Mouse (Mus musculus) embryonic facial prominence, embryonic 12.5 days (tissue): ENCODE results near the gene Tmigd3. TPM values are rescaled to one million over a fixed set of nuclear protein-coding genes. Genes with fewer than 3 reads are reported as not detected.

Source experiments
- ATAC-seq: fragments of 200-750 bp; cut with Nextera tagmentation; 2 replicates; pipeline ENCODE4 v1.8.0; 2017; ENCODE audit not compliant: insufficient number of reproducible peaks, insufficient read depth, low FRiP score, low TSS enrichment
- H3K27ac ChIP-seq: fragments of 300-500 bp; sonication (generic); 2 replicates; pipeline ENCODE4 v1.5.1; 2016; ENCODE audit warnings: mild to moderate bottlenecking
- H3K27me3 ChIP-seq: fragments of 300-500 bp; sonication (generic); 2 replicates; pipeline ENCODE4 v1.6.1; 2016; ENCODE audit warnings: mild to moderate bottlenecking, moderate library complexity
- H3K36me3 ChIP-seq: fragments of 300-500 bp; sonication (generic); 2 replicates; pipeline ENCODE4 v1.6.1; 2016; ENCODE audit warnings: mild to moderate bottlenecking
- H3K4me1 ChIP-seq: fragments of 300-500 bp; sonication (generic); 2 replicates; pipeline ENCODE4 v1.6.1; 2016
- H3K4me2 ChIP-seq: fragments of 300-500 bp; sonication (generic); replicated peaks from 2 replicates; pipeline ENCODE4 v1.6.1; 2016; ENCODE audit warnings: mild to moderate bottlenecking, moderate library complexity
- H3K4me3 ChIP-seq: fragments of 300-500 bp; sonication (generic); 2 replicates; pipeline ENCODE4 v1.5.1; 2016; ENCODE audit warnings: mild to moderate bottlenecking
- H3K9ac ChIP-seq: fragments of 300-500 bp; sonication (generic); 2 replicates; pipeline ENCODE4 v1.6.1; 2016; ENCODE audit warnings: mild to moderate bottlenecking, moderate library complexity
- H3K9me3 ChIP-seq: fragments of 300-500 bp; sonication (generic); 2 replicates; pipeline ENCODE4 v1.6.1; 2016; ENCODE audit warnings: mild to moderate bottlenecking, moderate library complexity
- WGBS: fragments of 180-500 bp; shearing (Covaris S2); methylation state at CpG from one replicate; pipeline ENCODE4 v1.1.7; 2016; 5-methylcytosine and 5-hydroxymethylcytosine counted together
- polyA plus RNA-seq: library from polyadenylated mRNA; unstranded; fragments of >200 nt; fragmentation: Nextera tagmentation; extraction: Ambion mirVana; gene quantifications from 2 replicates; pipeline ENCODE4 v1.2.1, GENCODE M21; 2016

Tmigd3 gene
- polyA plus RNA-seq, 1 experiment from 2014 or later, result not detected

DNA sequence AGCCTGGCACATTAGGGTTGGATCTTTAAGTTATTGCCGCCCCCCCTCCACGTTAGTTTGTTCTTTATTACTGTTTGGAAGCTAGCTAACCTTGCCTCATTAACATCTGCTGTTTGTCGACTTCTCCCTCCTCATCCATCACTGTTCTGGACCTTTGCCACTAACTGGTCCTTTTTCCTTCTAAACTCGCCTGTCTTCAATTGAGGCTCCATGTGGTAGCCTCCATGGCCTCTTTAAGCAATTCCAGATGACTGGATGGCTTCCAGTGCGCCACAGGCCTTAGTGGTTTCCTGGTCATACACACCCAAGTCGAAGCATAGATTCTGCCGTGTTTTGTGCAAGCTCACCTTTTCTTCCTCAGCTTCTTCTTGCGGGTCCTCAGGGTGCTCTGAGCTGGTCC lies 16.9 kb upstream of the Tmigd3 start:
- Histone ChIP-seq H3K9ac (no peak overlapping the region), H3K36me3 (no peaks in the 10 kb centered on the region), H3K9me3 (no peaks in the 10 kb centered on the region), H3K27me3 (no peaks in the 10 kb centered on the region), H3K4me1 (peaks cover 8% of the 10 kb centered on the region; the same call in 1 of the 2 replicates), H3K27ac (no peak overlapping the region), H3K4me2 (no peak overlapping the region), H3K4me3 (no peak overlapping the region)
- 35% methylated on average over 8 of the region's 8 CpGs for WGBS
- peak; percentile 60; the same call in 1 of the 2 replicates for ATAC-seq

DNA sequence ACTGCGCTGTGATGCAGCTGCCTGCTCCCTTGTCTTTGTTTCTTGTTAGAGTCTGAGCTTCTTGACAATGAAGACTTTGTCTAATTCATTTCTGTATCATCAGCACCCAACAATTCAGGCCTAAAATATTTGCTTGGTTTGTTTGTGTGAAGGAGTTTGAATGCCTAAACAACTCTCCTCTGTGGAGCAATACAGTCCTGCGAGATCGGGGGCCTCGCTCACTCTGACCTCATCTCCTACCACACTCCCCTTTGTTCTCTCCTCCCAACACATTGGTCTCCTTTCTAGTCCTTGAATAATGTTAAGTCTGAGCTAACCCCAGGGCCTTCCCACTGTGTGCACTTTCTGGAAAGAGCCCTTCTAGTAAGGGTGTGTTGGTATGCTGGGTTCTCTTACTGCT lies 15.9 kb upstream of the Tmigd3 start:
- H3K27ac ChIP-seq, result no peak overlapping the region
- WGBS, result 73% methylated on average over 4 of the region's 4 CpGs
- no peak overlapping the region for H3K9ac ChIP-seq

DNA sequence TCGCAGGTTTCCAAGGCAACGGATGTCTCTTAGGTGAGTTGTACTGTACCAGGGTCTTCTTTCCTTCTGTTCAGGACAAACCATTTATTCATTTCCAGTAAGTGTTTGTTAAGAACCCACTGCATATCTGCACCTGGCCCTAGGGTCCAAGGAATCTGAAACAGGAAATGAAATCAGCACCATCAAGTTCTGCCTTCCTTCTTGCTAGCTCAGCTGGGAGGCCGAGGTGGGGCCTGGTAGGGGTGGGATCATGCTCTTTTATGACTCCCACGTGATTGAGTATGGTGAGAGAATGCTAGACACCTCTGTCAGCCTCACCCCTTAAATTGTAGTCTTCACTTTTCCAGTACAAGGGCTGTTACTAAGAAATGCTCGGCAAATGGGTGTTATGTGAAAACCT lies 13.2 kb upstream of the Tmigd3 start:
- no peaks in the 10 kb centered on the region for H3K27me3 ChIP-seq
- no peak for ATAC-seq
- no peak overlapping the region for H3K9ac ChIP-seq
- no peaks in the 10 kb centered on the region for H3K9me3 ChIP-seq
- no peaks in the 10 kb centered on the region for H3K36me3 ChIP-seq
- 73% methylated on average over 5 of the region's 5 CpGs for WGBS
- no peak overlapping the region for H3K27ac ChIP-seq
- H3K4me1 ChIP-seq, result peaks cover 12% of the 10 kb centered on the region; the same call in 1 of the 2 replicates
- H3K4me3 ChIP-seq, result no peak overlapping the region
- no peak overlapping the region for H3K4me2 ChIP-seq

More for the DNA sequence above, 15.9 kb upstream of the Tmigd3 start:
- Histone ChIP-seq H3K27me3 (no peaks in the 10 kb centered on the region), H3K9me3 (no peaks in the 10 kb centered on the region), H3K4me2 (no peak overlapping the region), H3K4me1 (peaks cover 8% of the 10 kb centered on the region; the same call in 1 of the 2 replicates), H3K4me3 (no peak overlapping the region), H3K36me3 (no peaks in the 10 kb centered on the region)
- no peak for ATAC-seq

DNA sequence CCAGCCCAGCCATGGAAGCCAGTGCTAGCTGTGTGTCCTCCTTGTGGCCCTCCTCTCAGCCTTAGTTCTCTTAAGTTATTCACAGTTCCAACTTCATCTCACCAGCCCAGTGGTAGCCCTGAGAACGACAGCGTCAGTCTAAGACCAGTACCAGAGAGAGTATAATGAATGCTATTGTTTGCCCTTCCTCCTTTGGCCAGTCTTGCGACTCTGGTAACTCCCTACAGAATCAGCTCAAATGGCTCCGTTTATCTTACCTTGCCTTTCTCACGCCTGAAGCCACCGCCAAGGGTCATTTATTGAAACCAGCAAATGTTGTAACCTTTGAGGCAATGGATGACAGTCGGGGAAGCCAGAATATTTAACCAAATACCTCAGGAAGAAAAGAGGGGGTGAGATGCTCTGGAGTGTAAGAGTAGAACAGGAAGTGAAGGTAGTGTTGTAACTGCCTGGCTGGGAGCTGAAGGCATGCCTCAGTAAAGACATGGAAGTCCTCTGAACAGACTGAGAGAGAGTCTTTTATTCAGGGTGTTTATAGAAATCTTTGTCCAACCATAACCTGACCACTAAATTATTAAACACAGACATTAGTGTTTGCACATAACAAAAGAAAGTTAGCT lies 8.8 kb upstream of the Tmigd3 start:
- H3K9me3 ChIP-seq, result no peaks in the 10 kb centered on the region
- H3K4me1 ChIP-seq, result 0 out of 2 replicates have a peak, but pooled peaks cover 4% of the 10 kb centered on the region
- H3K27ac ChIP-seq, result no peak overlapping the region
- H3K36me3 ChIP-seq, result no peaks in the 10 kb centered on the region
- no peaks in the 10 kb centered on the region for H3K27me3 ChIP-seq
- H3K4me2 ChIP-seq, result no peak overlapping the region
- no peak for ATAC-seq
- H3K9ac ChIP-seq, result no peak overlapping the region
- WGBS, result 13% methylated on average over 7 of the region's 7 CpGs
- H3K4me3 ChIP-seq, result no peak overlapping the region

DNA sequence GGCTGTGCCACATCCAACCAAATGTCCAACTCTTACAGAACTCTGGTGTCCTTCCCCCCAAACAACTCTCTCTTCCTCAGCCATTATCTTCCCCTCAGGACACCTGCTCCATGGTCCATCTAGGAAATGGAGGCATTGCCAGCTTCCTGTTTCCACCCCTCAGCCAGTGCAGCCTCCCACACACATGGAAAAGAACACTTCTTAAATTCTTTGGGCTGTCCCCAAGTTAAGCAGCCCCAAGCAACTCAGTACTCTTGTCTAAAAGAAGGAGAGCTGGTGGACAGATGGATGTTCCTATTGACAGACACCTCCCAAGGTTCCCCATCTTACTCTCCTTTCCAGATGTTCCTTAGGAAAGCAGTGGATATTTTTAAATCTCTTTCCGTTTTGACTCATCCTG lies 6.6 kb upstream of the Tmigd3 start:
- ATAC-seq, result no peak
- Histone ChIP-seq H3K27me3 (no peaks in the 10 kb centered on the region), H3K9ac (no peak overlapping the region), H3K9me3 (no peaks in the 10 kb centered on the region), H3K27ac (no peak overlapping the region), H3K4me2 (no peak overlapping the region), H3K36me3 (no peaks in the 10 kb centered on the region), H3K4me1 (peaks cover 4% of the 10 kb centered on the region; the same call in 1 of the 2 replicates), H3K4me3 (no peak overlapping the region)
- WGBS, result 80% methylated on average over 1 of the region's 1 CpGs

DNA sequence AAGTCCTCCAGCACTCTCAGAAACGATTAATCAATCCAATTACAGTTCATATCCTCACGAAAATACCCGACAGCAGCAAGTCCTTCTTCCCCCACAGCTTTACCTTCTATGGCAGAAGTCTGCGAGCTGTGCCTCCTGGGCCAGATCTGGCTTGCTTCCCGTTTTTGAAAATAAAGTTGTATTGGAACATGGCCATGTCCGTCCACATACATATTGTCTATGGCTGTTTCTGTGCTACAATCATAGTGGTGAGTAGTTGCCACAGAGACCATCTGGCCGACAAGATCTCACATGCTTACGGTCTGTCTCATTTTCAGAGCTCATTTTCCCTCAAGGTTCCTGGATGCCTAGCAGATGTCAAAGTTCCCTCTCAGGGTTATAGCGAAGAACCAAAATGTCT lies 5.6 kb upstream of the Tmigd3 start:
- Histone ChIP-seq H3K4me1 (peaks cover 4% of the 10 kb centered on the region; the same call in 1 of the 2 replicates), H3K36me3 (no peaks in the 10 kb centered on the region), H3K9me3 (no peaks in the 10 kb centered on the region), H3K27ac (no peak overlapping the region), H3K4me3 (no peak overlapping the region), H3K9ac (no peak overlapping the region), H3K27me3 (no peaks in the 10 kb centered on the region), H3K4me2 (no peak overlapping the region)
- ATAC-seq, result no peak
- WGBS, result 80% methylated on average over 9 of the region's 9 CpGs

DNA sequence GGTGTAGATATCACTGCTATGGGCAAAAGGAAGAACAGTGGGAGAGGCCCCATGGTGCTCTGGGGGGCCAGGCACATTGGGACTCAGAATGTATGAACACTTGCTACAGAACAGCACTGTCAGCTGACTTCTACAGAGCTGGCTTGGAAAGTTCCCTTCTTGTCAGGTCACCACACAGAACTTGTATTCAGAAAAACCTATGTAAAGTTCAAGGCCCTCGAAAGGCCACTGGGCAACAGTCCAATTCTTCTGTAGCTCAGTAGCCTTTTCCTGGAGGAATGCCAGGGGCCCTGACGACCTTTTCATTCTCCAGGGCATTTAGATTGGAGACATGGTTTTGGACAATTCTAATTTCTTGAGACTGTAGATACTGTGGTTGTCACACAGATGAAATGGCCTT lies 2.6 kb upstream of the Tmigd3 start:
- Histone ChIP-seq H3K36me3 (no peaks in the 10 kb centered on the region), H3K9me3 (no peaks in the 10 kb centered on the region), H3K27ac (no peak overlapping the region), H3K4me2 (no peak overlapping the region), H3K4me1 (peaks cover 5% of the 10 kb centered on the region; the same call in 1 of the 2 replicates), H3K4me3 (no peak overlapping the region), H3K9ac (no peak overlapping the region), H3K27me3 (no peaks in the 10 kb centered on the region)
- ATAC-seq, result no peak; the same call in 1 of the 2 replicates
- 64% methylated on average over 2 of the region's 2 CpGs for WGBS

DNA sequence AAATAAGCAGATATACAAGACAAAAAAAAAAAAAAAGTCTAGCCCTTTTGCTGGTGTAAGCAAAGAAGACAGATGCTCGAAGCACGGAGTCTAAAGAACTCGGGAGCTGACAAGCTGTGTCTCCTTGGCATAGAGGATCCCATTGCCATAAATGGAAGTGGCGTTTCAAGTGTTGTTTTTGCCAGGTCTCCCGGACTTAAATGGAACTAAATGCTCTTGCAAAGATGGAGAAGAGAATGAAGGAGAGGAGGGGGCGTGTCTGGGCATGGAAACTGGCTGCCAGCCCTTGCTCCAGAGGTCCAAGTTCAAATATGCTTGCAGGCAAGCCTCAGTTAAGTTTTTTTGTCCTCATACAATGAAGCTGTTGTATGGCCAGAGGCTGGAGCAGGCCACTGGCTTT lies 1.3 kb downstream of the Tmigd3 start:
- H3K4me1 ChIP-seq, result peaks cover 5% of the 10 kb centered on the region; the same call in 1 of the 2 replicates
- H3K27me3 ChIP-seq, result no peaks in the 10 kb centered on the region
- no peak overlapping the region for H3K4me3 ChIP-seq
- H3K4me2 ChIP-seq, result no peak overlapping the region
- no peak overlapping the region for H3K27ac ChIP-seq
- no peaks in the 10 kb centered on the region for H3K36me3 ChIP-seq
- ATAC-seq, result no peak
- 56% methylated on average over 6 of the region's 6 CpGs for WGBS
- H3K9me3 ChIP-seq, result no peaks in the 10 kb centered on the region
- H3K9ac ChIP-seq, result no peak overlapping the region

DNA sequence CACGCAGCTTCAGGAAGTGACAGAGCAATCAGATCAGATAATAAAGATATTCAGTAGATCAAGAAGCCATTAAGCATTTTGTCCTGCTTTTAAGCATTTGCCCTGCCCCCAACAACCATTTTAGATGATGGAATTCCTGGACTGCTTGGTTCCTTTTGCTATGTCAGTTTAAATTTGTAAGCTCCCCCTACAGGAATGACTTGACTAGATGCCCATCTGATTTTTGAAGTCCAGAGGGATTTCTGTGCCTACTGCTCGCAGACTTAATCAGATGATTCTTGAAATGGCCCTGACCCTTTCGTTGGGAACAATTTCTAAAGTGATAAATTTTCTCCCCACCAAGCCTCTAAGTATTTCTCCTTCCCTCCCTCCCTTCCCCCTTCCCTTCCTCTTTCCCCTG lies 1.9 kb downstream of the Tmigd3 start:
- Histone ChIP-seq H3K4me1 (peaks cover 5% of the 10 kb centered on the region; the same call in 1 of the 2 replicates), H3K9me3 (no peaks in the 10 kb centered on the region), H3K27me3 (no peaks in the 10 kb centered on the region), H3K36me3 (no peaks in the 10 kb centered on the region), H3K27ac (no peak overlapping the region), H3K4me2 (no peak overlapping the region), H3K9ac (no peak overlapping the region), H3K4me3 (no peak overlapping the region)
- 39% methylated on average over 3 of the region's 3 CpGs for WGBS
- ATAC-seq, result no peak

DNA sequence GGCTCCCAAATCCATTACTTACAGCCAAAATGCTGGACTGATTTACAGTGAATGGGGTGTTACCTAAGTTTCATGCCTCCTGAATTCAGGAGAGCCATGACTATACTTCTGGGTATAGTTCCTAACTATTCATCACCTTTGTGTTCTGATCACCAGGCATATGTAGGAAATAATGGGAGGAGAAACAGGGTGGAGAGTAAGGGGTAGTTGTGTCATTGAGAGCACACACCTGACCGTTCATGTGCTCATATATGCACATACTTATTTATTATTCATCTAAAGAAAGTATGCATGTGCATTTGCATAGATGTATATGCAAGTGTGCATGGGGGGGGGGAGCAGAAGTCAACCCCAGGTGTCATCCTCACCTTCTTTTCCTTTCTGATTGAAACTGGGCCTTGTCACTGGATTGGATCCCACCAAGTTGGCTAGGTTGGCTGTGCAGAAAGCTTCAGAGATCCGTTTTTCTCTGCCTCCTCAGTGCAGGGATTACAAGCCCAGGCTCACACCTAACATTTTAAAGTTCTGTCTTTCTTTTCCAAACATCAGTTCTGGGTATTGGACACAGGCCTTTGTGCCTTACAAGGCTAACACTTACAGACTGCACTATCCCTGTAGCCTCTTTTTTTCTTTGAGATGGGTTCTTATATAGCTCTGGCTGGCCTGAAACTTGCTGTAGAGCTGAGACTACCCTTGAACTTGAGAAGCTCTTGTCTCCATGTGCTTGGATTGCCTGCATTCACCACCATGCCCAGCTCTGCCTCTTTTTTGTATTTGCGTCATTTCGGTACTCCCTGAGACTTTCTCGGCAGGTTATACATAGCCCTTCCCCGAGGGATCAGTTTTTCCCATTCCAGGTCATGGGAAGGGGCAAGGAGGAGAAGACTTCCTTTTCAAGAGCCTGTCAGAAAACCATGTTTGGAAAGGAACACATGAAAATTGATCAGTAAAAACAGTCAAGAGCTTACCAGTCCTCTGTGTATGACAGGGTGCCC lies 3.0 kb downstream of the Tmigd3 start:
- Histone ChIP-seq H3K4me2 (no peak overlapping the region), H3K4me1 (peaks cover 5% of the 10 kb centered on the region; the same call in 1 of the 2 replicates), H3K4me3 (no peak overlapping the region), H3K27ac (no peak overlapping the region), H3K9ac (no peak overlapping the region), H3K27me3 (no peaks in the 10 kb centered on the region), H3K9me3 (no peaks in the 10 kb centered on the region), H3K36me3 (no peaks in the 10 kb centered on the region)
- no peak for ATAC-seq
- 76% methylated on average over 6 of the region's 6 CpGs for WGBS

DNA sequence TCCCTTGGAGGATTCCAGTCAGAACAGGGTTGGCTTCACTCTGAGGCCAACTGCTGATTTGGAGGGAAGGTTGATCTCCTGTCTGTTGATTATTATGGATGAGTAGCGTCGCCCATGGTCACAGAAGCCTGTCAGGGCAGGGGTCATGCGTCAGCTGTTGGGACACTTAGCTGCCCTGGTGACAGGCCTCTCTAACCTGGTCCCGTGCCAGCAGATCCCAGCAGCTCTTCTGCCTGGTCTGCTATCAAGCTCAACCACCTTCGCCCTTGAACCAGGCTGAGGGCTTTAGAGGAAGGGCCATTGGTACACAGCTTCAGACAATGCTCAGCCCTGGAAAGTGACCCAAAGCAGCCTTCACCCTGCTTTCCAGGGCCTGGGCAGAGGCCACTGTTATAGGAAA lies 5.3 kb downstream of the Tmigd3 start:
- no peak overlapping the region for H3K27ac ChIP-seq
- no peaks in the 10 kb centered on the region for H3K27me3 ChIP-seq
- H3K9me3 ChIP-seq, result no peaks in the 10 kb centered on the region
- H3K9ac ChIP-seq, result no peak overlapping the region
- H3K4me3 ChIP-seq, result no peak overlapping the region
- peaks cover 5% of the 10 kb centered on the region; the same call in 1 of the 2 replicates for H3K4me1 ChIP-seq
- H3K4me2 ChIP-seq, result no peak overlapping the region
- WGBS, result 80% methylated on average over 5 of the region's 5 CpGs
- H3K36me3 ChIP-seq, result no peaks in the 10 kb centered on the region
- ATAC-seq, result no peak
